Mouse (Mus musculus) myocyte (in vitro differentiated cells): ENCODE measurements around the gene B230217C12Rik. TPM values are rescaled to one million over a fixed set of nuclear protein-coding genes. Genes with fewer than 3 reads are reported as not detected.

Source experiments
- H3K27me3 ChIP-seq: one replicate; pipeline ENCODE4 v1.6.1; 2011; ENCODE audit not compliant: control insufficient read depth, insufficient read depth, insufficient read length
- H3K36me3 ChIP-seq: one replicate; pipeline ENCODE4 v1.6.1; 2011; ENCODE audit not compliant: control insufficient read depth, insufficient read depth
- H3K4me2 ChIP-seq: one replicate; pipeline ENCODE4 v1.6.1; 2011; ENCODE audit warnings: low read depth, control low read depth
- H3K4me3 ChIP-seq: one replicate; pipeline ENCODE4 v1.5.1; 2011; ENCODE audit warnings: mild to moderate bottlenecking, control low read depth, moderate library complexity
- H3K79me2 ChIP-seq: one replicate; pipeline ENCODE4 v1.6.1; 2011; ENCODE audit not compliant: control insufficient read depth, insufficient read depth
- H3ac ChIP-seq: one replicate; pipeline ENCODE4 v1.6.1; 2011; ENCODE audit not compliant: control insufficient read depth, insufficient read length
- CEBPB ChIP-seq: IDR thresholded peaks from 2 replicates; pipeline ENCODE4 v1.6.1; 2011; ENCODE audit warnings: mild to moderate bottlenecking, moderate library complexity; ENCODE audit not compliant: poor library complexity, insufficient read depth, severe bottlenecking
- E2F4 ChIP-seq: IDR thresholded peaks from one replicate; pipeline ENCODE4 v1.6.1; 2011; ENCODE audit warnings: mild to moderate bottlenecking, control low read depth, moderate library complexity; ENCODE audit not compliant: insufficient read depth
- MAX ChIP-seq: IDR thresholded peaks from one replicate; pipeline ENCODE4 v1.6.1; 2011; ENCODE audit warnings: low read depth, mild to moderate bottlenecking, control low read depth
- MYOD1 ChIP-seq, 3 experiments: IDR thresholded peaks; one replicate each; pipeline ENCODE4 v1.6.1; 2011; ENCODE audit warnings: control low read depth in 2 of 3, low read depth in 2 of 3, mild to moderate bottlenecking in 2 of 3, moderate library complexity in 1 of 3; ENCODE audit not compliant: insufficient read length in 2 of 3, control insufficient read depth in 1 of 3
- MYOG ChIP-seq, 3 experiments: IDR thresholded peaks; one replicate each; pipeline ENCODE4 v1.6.1; 2011; ENCODE audit warnings: control low read depth in 2 of 3, low read depth in 2 of 3, mild to moderate bottlenecking in 2 of 3; ENCODE audit not compliant: insufficient read length in 2 of 3, control insufficient read depth in 1 of 3, insufficient read depth in 1 of 3
- POLR2A ChIP-seq: IDR thresholded peaks from one replicate; pipeline ENCODE4 v1.6.1; 2011; ENCODE audit warnings: low read depth, mild to moderate bottlenecking, control low read depth, moderate library complexity; ENCODE audit not compliant: insufficient read length
- POLR2AphosphoS2 ChIP-seq: IDR thresholded peaks from one replicate; pipeline ENCODE4 v1.6.1; 2011; ENCODE audit warnings: low read depth, control low read depth; ENCODE audit not compliant: insufficient read length
- REST ChIP-seq: IDR thresholded peaks from one replicate; pipeline ENCODE4 v1.6.1; 2011; ENCODE audit warnings: mild to moderate bottlenecking, control low read depth, moderate library complexity; ENCODE audit not compliant: insufficient read depth, insufficient read length
- SRF ChIP-seq: IDR thresholded peaks from one replicate; pipeline ENCODE4 v1.6.1; 2011; ENCODE audit warnings: low read depth; ENCODE audit not compliant: control insufficient read depth, insufficient read length
- TCF12 ChIP-seq: IDR thresholded peaks from one replicate; pipeline ENCODE4 v1.6.1; 2011; ENCODE audit warnings: mild to moderate bottlenecking, control low read depth; ENCODE audit not compliant: poor library complexity, insufficient read depth, severe bottlenecking
- TCF3 ChIP-seq: IDR thresholded peaks from one replicate; pipeline ENCODE4 v1.6.1; 2011; ENCODE audit warnings: low read depth, control low read depth; ENCODE audit not compliant: insufficient read length
- USF1 ChIP-seq: IDR thresholded peaks from one replicate; pipeline ENCODE4 v1.6.1; 2011; ENCODE audit warnings: low read depth, mild to moderate bottlenecking, control low read depth, moderate library complexity
- polyA plus RNA-seq: library from polyadenylated mRNA; unstranded; fragments of >200 nt; fragmentation: generic; extraction: Trizol; gene quantifications from one replicate; pipeline ENCODE4 v1.2.1, GENCODE M21; 2012; ENCODE audit warnings: missing spikeins

B230217C12Rik gene
- polyA plus RNA-seq, 1 experiment = 1.9 TPM

DNA sequence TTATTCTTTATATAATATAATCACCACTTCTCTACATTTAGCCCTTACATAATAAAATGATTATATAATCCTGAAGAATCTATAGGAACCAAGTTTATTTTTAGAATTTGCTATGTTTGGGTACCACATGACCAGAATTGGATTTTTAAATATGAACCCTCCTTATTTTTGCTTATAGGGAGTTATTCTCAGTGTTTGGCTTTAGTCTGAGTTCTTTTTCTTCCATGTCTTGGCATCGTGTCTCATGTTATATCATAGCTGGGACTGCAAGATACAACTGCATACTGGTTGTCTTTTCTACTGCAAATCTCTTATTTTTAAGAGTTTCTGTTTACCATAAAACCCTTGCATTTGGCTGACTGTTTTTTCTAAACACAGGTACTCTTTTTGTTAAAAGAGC lies 33.8 kb downstream of the B230217C12Rik start:
- H3K4me2 ChIP-seq = no peak overlapping the region
- H3K27me3 ChIP-seq = no peaks in the 10 kb centered on the region
- H3K79me2 ChIP-seq = no peaks in the 10 kb centered on the region
- no peaks in the 10 kb centered on the region for H3K36me3 ChIP-seq
- no peak overlapping the region for H3ac ChIP-seq
- H3K4me3 ChIP-seq = no peak overlapping the region
- TF ChIP-seq MAX (no peak), TCF12 (no peak), USF1 (no peak), TCF3 (no peak), CEBPB (no peak), MYOD1 (IDR thresholded peaks at IDR 0.05; ENCODE audit: control insufficient read depth in 1 of 3, insufficient read length in 2 of 3, low read depth in 2 of 3) (no peak), POLR2AphosphoS2 (no peak), POLR2A (no peak), SRF (no peak), MYOG (IDR thresholded peaks at IDR 0.05; ENCODE audit: control insufficient read depth in 1 of 3, insufficient read depth in 1 of 3, insufficient read length in 2 of 3, low read depth in 2 of 3) (no peak), E2F4 (no peak), REST (no peak)

GRCm38 (mm10) chr11:97877341-97877740 lies 36.8 kb downstream of the B230217C12Rik start:
- Histone ChIP-seq H3K36me3 (no peaks in the 10 kb centered on the region), H3K4me3 (no peak overlapping the region), H3K27me3 (no peaks in the 10 kb centered on the region), H3K79me2 (no peaks in the 10 kb centered on the region), H3K4me2 (no peak overlapping the region), H3ac (no peak overlapping the region)
- TF ChIP-seq USF1 (no peak), POLR2A (no peak), MYOG (IDR thresholded peaks at IDR 0.05; ENCODE audit: control insufficient read depth in 1 of 3, insufficient read depth in 1 of 3, insufficient read length in 2 of 3, low read depth in 2 of 3) (no peak), REST (no peak), POLR2AphosphoS2 (no peak), E2F4 (no peak), TCF3 (no peak)

GRCm38 (mm10) chr11:97880362-97880761 lies 39.8 kb downstream of the B230217C12Rik start:
- Histone ChIP-seq H3ac (no peak overlapping the region), H3K4me3 (no peak overlapping the region), H3K79me2 (no peaks in the 10 kb centered on the region), H3K27me3 (no peaks in the 10 kb centered on the region), H3K4me2 (no peak overlapping the region), H3K36me3 (no peaks in the 10 kb centered on the region)
- no peak for TF ChIP-seq MAX
- no peak for TF ChIP-seq TCF3
- no peak for TF ChIP-seq CEBPB
- no peak for TF ChIP-seq SRF
- TF ChIP-seq MYOD1 (IDR thresholded peaks at IDR 0.05; ENCODE audit: control insufficient read depth in 1 of 3, insufficient read length in 2 of 3, low read depth in 2 of 3) = no peak
- no peak for TF ChIP-seq USF1
- TF ChIP-seq POLR2A = no peak
- no peak for TF ChIP-seq REST
- TF ChIP-seq E2F4 = no peak
- no peak for TF ChIP-seq MYOG (IDR thresholded peaks at IDR 0.05; ENCODE audit: control insufficient read depth in 1 of 3, insufficient read depth in 1 of 3, insufficient read length in 2 of 3, low read depth in 2 of 3)

DNA sequence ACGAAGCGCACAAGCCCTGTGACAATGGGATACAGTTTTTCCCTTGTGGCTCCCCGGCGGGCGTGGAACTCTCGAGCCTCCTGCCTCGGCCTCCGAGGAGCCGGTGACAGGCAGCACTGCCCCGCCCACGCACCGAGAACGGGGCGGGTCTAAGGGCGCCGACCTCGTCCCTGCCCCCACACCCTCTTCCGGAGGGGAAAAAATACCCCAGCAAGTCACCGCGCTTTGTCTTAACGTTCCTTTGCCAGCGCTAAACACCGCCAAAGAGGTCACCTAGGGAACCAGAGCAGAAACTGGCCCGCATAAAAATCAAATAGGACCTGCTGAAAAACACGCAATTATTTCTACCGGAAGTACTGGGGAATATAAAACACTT lies 43.0 kb downstream of the B230217C12Rik start:
- peak overlapping the region; percentile 43 for H3K4me3 ChIP-seq
- H3ac ChIP-seq = no peak overlapping the region
- peak overlapping the region; percentile 76 for H3K4me2 ChIP-seq

DNA sequence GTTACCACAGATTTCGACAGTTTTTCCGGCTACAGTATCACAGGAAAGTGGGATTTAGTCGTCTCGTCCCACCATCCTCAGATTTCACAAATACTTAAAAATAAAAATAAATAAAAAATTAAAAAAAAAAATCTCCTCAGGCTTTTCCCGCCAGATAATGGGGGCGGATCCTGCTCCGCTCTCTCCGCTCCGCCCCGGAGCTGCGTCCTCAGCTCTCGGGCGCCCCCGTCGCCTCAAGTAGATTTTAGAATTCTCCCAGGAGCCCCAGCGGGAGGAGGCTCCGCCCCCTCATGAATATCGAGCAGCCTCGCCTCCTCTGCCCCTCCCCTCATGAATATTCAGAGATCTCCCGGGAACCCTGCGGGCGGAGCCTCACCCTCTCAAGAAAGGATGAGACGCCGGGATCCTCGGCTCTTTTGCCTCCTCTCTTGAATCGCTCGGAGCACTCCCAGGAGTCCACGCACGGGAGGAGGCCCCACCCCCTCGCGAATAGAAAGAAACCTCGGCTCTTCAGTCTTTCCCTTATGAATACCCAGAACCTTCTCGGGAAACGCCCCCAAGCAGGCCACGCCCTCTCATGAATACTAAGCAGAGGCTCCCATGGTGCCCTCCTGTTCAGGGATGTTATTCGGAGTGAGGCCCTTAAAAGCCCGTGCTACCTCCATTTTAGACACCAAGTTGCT lies 43.5 kb downstream of the B230217C12Rik start, which contains the start of gene Fbxo47:
Gene Fbxo47, minus strand, starts transcription at position 237 of the 683 bp plus-strand sequence.
- Histone ChIP-seq H3K79me2 (no peaks in the 10 kb centered on the region), H3ac (no peak within 1 kb of the TSS), H3K4me3 (peak within 1 kb of the TSS; percentile 43), H3K36me3 (no peaks in the 10 kb centered on the region), H3K27me3 (no peaks in the 10 kb centered on the region), H3K4me2 (peak within 1 kb of the TSS; percentile 76)
- TF ChIP-seq SRF = no peak
- no peak for TF ChIP-seq MYOD1 (IDR thresholded peaks at IDR 0.05; ENCODE audit: control insufficient read depth in 1 of 3, insufficient read length in 2 of 3, low read depth in 2 of 3)
- no peak for TF ChIP-seq POLR2AphosphoS2
- no peak for TF ChIP-seq USF1
- TF ChIP-seq MYOG (IDR thresholded peaks at IDR 0.05; ENCODE audit: control insufficient read depth in 1 of 3, insufficient read depth in 1 of 3, insufficient read length in 2 of 3, low read depth in 2 of 3) = no peak
- TF ChIP-seq POLR2A = peak; percentile 35
- no peak for TF ChIP-seq TCF12
- TF ChIP-seq E2F4 = peak; percentile 65
- TF ChIP-seq CEBPB = no peak
- TF ChIP-seq REST = no peak

More for the DNA sequence above, 43.0 kb downstream of the B230217C12Rik start:
- TF ChIP-seq REST (no peak), POLR2A (no peak), TCF3 (no peak), USF1 (no peak), MYOG (IDR thresholded peaks at IDR 0.05; ENCODE audit: control insufficient read depth in 1 of 3, insufficient read depth in 1 of 3, insufficient read length in 2 of 3, low read depth in 2 of 3) (no peak), MAX (no peak), TCF12 (no peak), SRF (no peak), E2F4 (no peak), MYOD1 (IDR thresholded peaks at IDR 0.05; ENCODE audit: control insufficient read depth in 1 of 3, insufficient read length in 2 of 3, low read depth in 2 of 3) (no peak), POLR2AphosphoS2 (no peak)
- Histone ChIP-seq H3K79me2 (no peaks in the 10 kb centered on the region), H3K27me3 (no peaks in the 10 kb centered on the region), H3K36me3 (no peaks in the 10 kb centered on the region)
